Mouse (Mus musculus) limb, embryonic 12.5 days (tissue): ENCODE measurements around the gene Tmem236. TPM values are rescaled to one million over a fixed set of nuclear protein-coding genes. Genes with fewer than 3 reads are reported as not detected.
A peak's percentile ranks its signal among the peaks of the same experiment; 100 is the strongest.

Source experiments
- ATAC-seq: fragments of 200-750 bp; cut with Nextera tagmentation; 2 replicates; pipeline ENCODE4 v1.8.0; 2017; ENCODE audit warnings: low read depth, moderate TSS enrichment; ENCODE audit not compliant: insufficient number of reproducible peaks, insufficient read depth, low FRiP score, low TSS enrichment
- H3K27ac ChIP-seq: fragments of 300-500 bp; sonication (generic); 2 replicates; pipeline ENCODE4 v1.5.1; 2016; ENCODE audit warnings: mild to moderate bottlenecking, moderate library complexity
- H3K27me3 ChIP-seq: fragments of 300-500 bp; sonication (generic); 2 replicates; pipeline ENCODE4 v1.6.1; 2016; ENCODE audit warnings: mild to moderate bottlenecking, moderate library complexity
- H3K36me3 ChIP-seq: fragments of 300-500 bp; sonication (generic); 2 replicates; pipeline ENCODE4 v1.6.1; 2016; ENCODE audit warnings: mild to moderate bottlenecking, moderate library complexity
- H3K4me1 ChIP-seq: fragments of 300-500 bp; sonication (generic); replicated peaks from 2 replicates; pipeline ENCODE4 v1.6.1; 2016
- H3K4me2 ChIP-seq: fragments of 300-500 bp; sonication (generic); 2 replicates; pipeline ENCODE4 v1.6.1; 2016; ENCODE audit warnings: mild to moderate bottlenecking, moderate library complexity
- H3K4me3 ChIP-seq: fragments of 300-500 bp; sonication (generic); replicated peaks from 2 replicates; pipeline ENCODE4 v1.5.1; 2016; ENCODE audit warnings: mild to moderate bottlenecking
- H3K9ac ChIP-seq: fragments of 300-500 bp; sonication (generic); replicated peaks from 2 replicates; pipeline ENCODE4 v1.6.1; 2016; ENCODE audit warnings: mild to moderate bottlenecking, moderate library complexity
- H3K9me3 ChIP-seq: fragments of 300-500 bp; sonication (generic); 2 replicates; pipeline ENCODE4 v1.6.1; 2016; ENCODE audit warnings: mild to moderate bottlenecking, moderate library complexity
- WGBS: fragments of 180-500 bp; shearing (Covaris S2); methylation state at CpG from one replicate; pipeline ENCODE4 v1.1.7; 2016; 5-methylcytosine and 5-hydroxymethylcytosine counted together
- polyA plus RNA-seq: library from polyadenylated mRNA; unstranded; fragments of >200 nt; fragmentation: Nextera tagmentation; extraction: Ambion mirVana; gene quantifications from 2 replicates; pipeline ENCODE4 v1.2.1, GENCODE M21; 2016

Gene Tmem236
- polyA plus RNA-seq, result 0.05 TPM in 1 of 2 replicates, not detected in the other

- WGBS, result 63% methylated on average over 3 of the region's 3 CpGs
- no peak for ATAC-seq
These were observed at the start of gene Tmem236 for GRCm38 (mm10) chr2:14174334-14174733. Gene Tmem236, plus strand, starts transcription at chr2:14174523.

DNA sequence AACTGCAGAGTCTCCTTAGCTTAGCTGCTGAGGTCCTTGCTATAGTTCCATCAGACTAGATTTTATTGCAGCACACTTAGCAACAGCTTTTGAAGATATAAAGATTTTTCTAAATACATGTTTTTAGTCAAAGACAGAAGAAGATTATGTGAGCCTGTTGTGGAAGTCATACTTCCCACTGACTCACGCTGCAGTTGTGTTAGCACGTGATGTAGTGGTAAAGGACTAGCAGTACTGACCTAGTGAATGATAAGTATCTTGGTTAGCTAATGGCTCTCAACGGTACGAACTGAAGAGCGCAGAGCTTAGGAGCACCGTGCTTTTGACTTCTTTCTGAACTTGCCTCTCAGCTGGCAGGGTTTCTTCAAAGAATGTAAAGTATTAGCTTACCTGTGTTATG, 47.9 kb upstream of the Tmem236 start:
- H3K27ac ChIP-seq, result no peak overlapping the region
- 89% methylated on average over 6 of the region's 6 CpGs for WGBS
- no peak overlapping the region for H3K4me3 ChIP-seq
- H3K27me3 ChIP-seq, result no peaks in the 10 kb centered on the region
- peaks cover 25% of the 10 kb centered on the region for H3K36me3 ChIP-seq
- H3K4me2 ChIP-seq, result no peak overlapping the region
- no peaks in the 10 kb centered on the region for H3K9me3 ChIP-seq
- ATAC-seq, result no peak
- H3K4me1 ChIP-seq, result peaks cover 12% of the 10 kb centered on the region
- no peak overlapping the region for H3K9ac ChIP-seq

More at GRCm38 (mm10) chr2:14174334-14174733, at the start of gene Tmem236:
- no peaks in the 10 kb centered on the region for H3K27me3 ChIP-seq
- H3K4me3 ChIP-seq, result no peak within 1 kb of the TSS
- no peak within 1 kb of the TSS for H3K9ac ChIP-seq
- no peak within 1 kb of the TSS for H3K27ac ChIP-seq
- H3K4me1 ChIP-seq, result no peaks in the 10 kb centered on the region
- no peaks in the 10 kb centered on the region for H3K36me3 ChIP-seq
- H3K9me3 ChIP-seq, result no peaks in the 10 kb centered on the region
- H3K4me2 ChIP-seq, result no peak within 1 kb of the TSS

GRCm38 (mm10) chr2:14127629-14128028, 46.7 kb upstream of the Tmem236 start:
- WGBS, result 41% methylated on average over 3 of the region's 3 CpGs
- H3K4me1 ChIP-seq, result peaks cover 13% of the 10 kb centered on the region
- no peak overlapping the region for H3K4me2 ChIP-seq
- H3K4me3 ChIP-seq, result no peak overlapping the region
- H3K27ac ChIP-seq, result no peak overlapping the region
- no peaks in the 10 kb centered on the region for H3K27me3 ChIP-seq
- no peaks in the 10 kb centered on the region for H3K9me3 ChIP-seq
- no peak for ATAC-seq
- no peak overlapping the region for H3K9ac ChIP-seq
- H3K36me3 ChIP-seq, result peaks cover 36% of the 10 kb centered on the region

GRCm38 (mm10) chr2:14130641-14131339, 43.5 kb upstream of the Tmem236 start:
- no peak overlapping the region for H3K9ac ChIP-seq
- WGBS, result 43% methylated on average over 12 of the region's 12 CpGs
- peak overlapping the region; percentile 57; the same call in 1 of the 2 replicates for H3K27ac ChIP-seq
- no peak overlapping the region for H3K4me3 ChIP-seq
- H3K4me1 ChIP-seq, result peaks cover 13% of the 10 kb centered on the region
- H3K4me2 ChIP-seq, result no peak overlapping the region
- H3K9me3 ChIP-seq, result no peaks in the 10 kb centered on the region
- no peak for ATAC-seq
- no peaks in the 10 kb centered on the region for H3K27me3 ChIP-seq
- peaks cover 44% of the 10 kb centered on the region for H3K36me3 ChIP-seq

- Histone ChIP-seq H3K36me3 (peaks cover 45% of the 10 kb centered on the region), H3K9me3 (no peaks in the 10 kb centered on the region), H3K27ac (no peak overlapping the region), H3K27me3 (no peaks in the 10 kb centered on the region), H3K4me3 (no peak overlapping the region), H3K4me1 (peaks cover 13% of the 10 kb centered on the region), H3K9ac (no peak overlapping the region), H3K4me2 (no peak overlapping the region)
- 91% methylated on average over 4 of the region's 4 CpGs for WGBS
- ATAC-seq, result no peak
These were observed 41.6 kb upstream of the Tmem236 start for GRCm38 (mm10) chr2:14132468-14133326.

DNA sequence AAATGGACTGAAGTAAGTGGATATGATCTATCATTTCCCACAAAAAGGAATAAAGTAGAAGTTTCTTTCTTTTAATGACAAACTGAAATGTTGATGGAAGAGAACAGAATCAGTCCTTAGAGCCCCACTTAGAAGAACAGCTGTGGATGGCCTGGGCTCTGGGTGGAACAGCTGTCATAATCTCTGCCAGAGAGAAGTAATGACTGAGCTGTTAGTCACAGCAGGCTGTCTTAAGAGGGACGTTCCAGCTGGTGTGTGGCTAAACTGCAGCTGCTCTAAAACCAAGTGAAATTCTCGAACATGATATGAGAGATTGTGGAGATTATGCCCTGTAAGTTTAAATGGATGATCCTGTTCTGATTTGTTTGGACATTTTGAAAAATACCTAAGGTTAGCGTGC, 37.4 kb upstream of the Tmem236 start:
- H3K4me2 ChIP-seq, result no peak overlapping the region
- peak; percentile 63; the same call in 1 of the 2 replicates for ATAC-seq
- peaks cover 64% of the 10 kb centered on the region for H3K36me3 ChIP-seq
- no peak overlapping the region for H3K9ac ChIP-seq
- no peak overlapping the region for H3K27ac ChIP-seq
- H3K9me3 ChIP-seq, result no peaks in the 10 kb centered on the region
- 73% methylated on average over 3 of the region's 3 CpGs for WGBS
- H3K4me3 ChIP-seq, result no peak overlapping the region
- no peaks in the 10 kb centered on the region for H3K27me3 ChIP-seq
- no peaks in the 10 kb centered on the region for H3K4me1 ChIP-seq

DNA sequence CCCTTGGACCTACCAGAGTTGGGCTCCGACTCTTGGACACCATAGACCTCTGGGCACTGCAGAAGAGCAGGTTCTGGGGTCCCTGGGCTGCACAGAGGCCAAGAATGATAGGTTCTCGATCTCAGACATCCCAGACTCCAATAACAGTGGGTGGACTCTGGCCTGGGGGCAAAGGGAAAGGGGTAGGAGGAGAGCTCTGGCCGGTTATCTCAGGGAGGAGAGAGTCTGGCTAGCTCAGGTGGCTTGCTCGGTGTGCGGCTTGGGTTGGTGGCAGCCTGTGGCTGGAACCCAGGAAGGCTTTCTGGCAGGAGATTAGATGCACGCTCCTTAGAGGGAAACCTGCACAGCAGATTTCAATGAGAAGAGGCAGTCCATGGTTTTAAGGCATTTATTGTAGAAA, 34.7 kb upstream of the Tmem236 start:
- no peak overlapping the region for H3K4me3 ChIP-seq
- no peak overlapping the region for H3K9ac ChIP-seq
- no peak overlapping the region for H3K27ac ChIP-seq
- no peak for ATAC-seq
- H3K27me3 ChIP-seq, result no peaks in the 10 kb centered on the region
- H3K4me1 ChIP-seq, result no peaks in the 10 kb centered on the region
- WGBS, result 91% methylated on average over 6 of the region's 6 CpGs
- H3K36me3 ChIP-seq, result peaks cover 72% of the 10 kb centered on the region
- no peak overlapping the region for H3K4me2 ChIP-seq
- H3K9me3 ChIP-seq, result no peaks in the 10 kb centered on the region

GRCm38 (mm10) chr2:14140044-14140443, 34.3 kb upstream of the Tmem236 start:
- WGBS, result 81% methylated on average over 2 of the region's 2 CpGs
- Histone ChIP-seq H3K4me2 (no peak overlapping the region), H3K27ac (no peak overlapping the region), H3K9me3 (no peaks in the 10 kb centered on the region), H3K4me1 (no peaks in the 10 kb centered on the region), H3K4me3 (no peak overlapping the region), H3K9ac (no peak overlapping the region), H3K36me3 (peaks cover 73% of the 10 kb centered on the region), H3K27me3 (no peaks in the 10 kb centered on the region)
- ATAC-seq, result no peak

GRCm38 (mm10) chr2:14145311-14145710, 29.0 kb upstream of the Tmem236 start:
- 64% methylated on average over 3 of the region's 3 CpGs for WGBS

GRCm38 (mm10) chr2:14146913-14147312, 27.4 kb upstream of the Tmem236 start:
- H3K27ac ChIP-seq, result no peak overlapping the region
- WGBS, result 87% methylated on average over 2 of the region's 2 CpGs
- ATAC-seq, result no peak
- no peaks in the 10 kb centered on the region for H3K4me1 ChIP-seq
- no peaks in the 10 kb centered on the region for H3K27me3 ChIP-seq
- no peak overlapping the region for H3K9ac ChIP-seq
- H3K36me3 ChIP-seq, result peaks cover 52% of the 10 kb centered on the region
- H3K4me2 ChIP-seq, result no peak overlapping the region
- no peak overlapping the region for H3K4me3 ChIP-seq
- no peaks in the 10 kb centered on the region for H3K9me3 ChIP-seq

More at GRCm38 (mm10) chr2:14145311-14145710, 29.0 kb upstream of the Tmem236 start:
- H3K27ac ChIP-seq, result no peak overlapping the region
- no peak overlapping the region for H3K4me2 ChIP-seq
- H3K27me3 ChIP-seq, result no peaks in the 10 kb centered on the region
- no peak overlapping the region for H3K9ac ChIP-seq
- ATAC-seq, result no peak
- no peaks in the 10 kb centered on the region for H3K4me1 ChIP-seq
- peaks cover 60% of the 10 kb centered on the region for H3K36me3 ChIP-seq
- H3K9me3 ChIP-seq, result no peaks in the 10 kb centered on the region
- H3K4me3 ChIP-seq, result no peak overlapping the region

DNA sequence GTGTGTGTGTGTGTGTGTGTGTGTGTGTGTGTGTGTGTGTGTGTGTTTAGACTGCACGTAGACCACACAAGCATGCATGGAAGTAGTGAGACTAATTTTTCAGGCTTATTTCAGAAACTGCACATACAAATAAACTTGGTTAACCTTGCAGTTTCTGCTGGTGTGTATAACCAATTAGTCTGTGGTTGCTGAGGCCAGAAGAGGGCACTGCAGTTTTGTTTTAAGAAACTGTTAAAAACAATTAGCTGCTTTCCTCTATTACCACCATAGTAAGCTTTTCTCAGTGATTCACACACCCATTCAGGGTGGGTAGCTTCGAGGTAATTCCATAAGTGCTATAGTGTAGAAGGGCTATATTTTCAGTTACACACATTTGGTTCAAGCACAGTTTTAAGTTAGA, 23.5 kb upstream of the Tmem236 start:
- peaks cover 34% of the 10 kb centered on the region; the same call in 1 of the 2 replicates for H3K36me3 ChIP-seq

More for the DNA sequence above, 23.5 kb upstream of the Tmem236 start:
- no peaks in the 10 kb centered on the region for H3K27me3 ChIP-seq
- H3K4me3 ChIP-seq, result no peak overlapping the region
- WGBS, result 99% methylated on average over 2 of the region's 2 CpGs
- no peak overlapping the region for H3K9ac ChIP-seq
- no peaks in the 10 kb centered on the region for H3K4me1 ChIP-seq
- no peak for ATAC-seq
- H3K9me3 ChIP-seq, result no peaks in the 10 kb centered on the region
- no peak overlapping the region for H3K4me2 ChIP-seq
- no peak overlapping the region for H3K27ac ChIP-seq
